Mouse (Mus musculus) forebrain, embryonic 16.5 days (tissue): ENCODE results near the gene Srp68. TPM values are rescaled to one million over a fixed set of nuclear protein-coding genes. Genes with fewer than 3 reads are reported as not detected.
A peak's percentile ranks its signal among the peaks of the same experiment; 100 is the strongest.

ENCODE experiments used
- ATAC-seq: fragments of 200-750 bp; cut with Nextera tagmentation; 2 replicates; pipeline ENCODE4 v1.8.0; 2017; ENCODE audit warnings: mild to moderate bottlenecking, moderate library complexity
- H3K27ac ChIP-seq: fragments of 300-500 bp; sonication (generic); 2 replicates; pipeline ENCODE4 v1.5.1; 2014; ENCODE audit warnings: low read length, control low read depth
- H3K27me3 ChIP-seq: fragments of 300-500 bp; sonication (generic); replicated peaks from 2 replicates; pipeline ENCODE4 v1.6.1; 2014; ENCODE audit warnings: low read length; ENCODE audit not compliant: control insufficient read depth, insufficient read depth
- H3K36me3 ChIP-seq: fragments of 300-500 bp; sonication (generic); 2 replicates; pipeline ENCODE4 v1.6.1; 2014; ENCODE audit not compliant: control insufficient read depth, insufficient read depth
- H3K4me1 ChIP-seq: fragments of 300-500 bp; sonication (generic); replicated peaks from 2 replicates; pipeline ENCODE4 v1.6.1; 2014; ENCODE audit warnings: low read length; ENCODE audit not compliant: control insufficient read depth, insufficient read depth
- H3K4me2 ChIP-seq: fragments of 300-500 bp; sonication (generic); 2 replicates; pipeline ENCODE4 v1.6.1; 2014; ENCODE audit warnings: mild to moderate bottlenecking, low read length, control low read depth
- H3K4me3 ChIP-seq: fragments of 300-500 bp; sonication (generic); replicated peaks from 2 replicates; pipeline ENCODE4 v1.5.1; 2014; ENCODE audit warnings: mild to moderate bottlenecking, low read length, control low read depth
- H3K9ac ChIP-seq: fragments of 300-500 bp; sonication (generic); replicated peaks from 2 replicates; pipeline ENCODE4 v1.6.1; 2014; ENCODE audit warnings: low read depth, low read length, control low read depth
- H3K9me3 ChIP-seq: fragments of 300-500 bp; sonication (generic); 2 replicates; pipeline ENCODE4 v1.6.1; 2016; ENCODE audit warnings: low read length; ENCODE audit not compliant: control insufficient read depth
- WGBS: fragments of 180-500 bp; shearing (Covaris S2); extraction: QIAGEN DNeasy Blood & Tissue Kit; methylation state at CpG from one replicate; pipeline ENCODE4 v1.1.7; 2014; 5-methylcytosine and 5-hydroxymethylcytosine counted together
- polyA plus RNA-seq: library from polyadenylated mRNA; unstranded; fragments of >200 nt; fragmentation: Nextera tagmentation; extraction: Ambion mirVana; gene quantifications from 2 replicates; pipeline ENCODE4 v1.2.1, GENCODE M21; 2015

Srp68 gene
- polyA plus RNA-seq, 1 experiment from 2014 or later: 64.1 TPM

DNA sequence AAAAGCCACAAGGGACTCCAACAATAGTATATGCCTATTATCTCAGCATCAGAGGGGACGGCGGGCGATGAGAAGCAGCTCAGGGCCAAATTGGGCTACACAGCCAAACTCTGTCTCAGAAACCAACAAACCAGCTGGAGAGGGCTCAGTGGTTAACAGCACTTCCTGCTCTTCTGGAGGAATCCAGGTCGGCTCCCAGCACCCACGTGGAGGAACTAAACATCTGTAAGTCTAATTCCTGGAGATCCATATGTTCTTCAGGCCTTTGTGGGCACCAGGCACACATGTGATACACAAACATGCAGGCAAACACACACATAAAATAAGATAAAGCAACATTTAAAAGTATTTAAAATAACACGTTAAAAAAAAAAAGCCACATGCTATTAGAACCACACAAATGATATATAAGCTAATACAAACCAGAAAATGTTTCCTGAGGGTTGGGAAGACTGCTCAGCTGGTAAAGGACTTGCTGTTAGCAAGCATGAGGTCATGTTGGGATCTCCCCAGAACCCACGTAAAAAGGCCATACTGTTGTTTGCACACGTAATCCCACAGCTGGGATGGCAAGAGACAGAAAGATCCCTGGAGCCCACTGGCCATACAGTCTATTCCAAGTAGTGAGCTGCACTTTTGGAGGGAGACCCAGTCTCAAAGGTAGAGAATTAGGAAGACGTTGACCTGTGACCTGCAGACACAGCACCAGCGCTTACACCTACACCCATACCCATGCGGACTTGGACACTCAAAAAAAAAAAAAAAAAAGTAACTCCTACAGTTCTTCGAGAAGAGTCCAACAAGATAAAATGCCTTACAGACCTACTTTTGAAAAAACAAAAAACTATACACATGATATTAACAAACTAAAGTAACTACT, 1.2 kb downstream of the Srp68 start:
- WGBS: 63% methylated on average over 12 of the region's 12 CpGs
- peaks cover 6% of the 10 kb centered on the region for H3K36me3 ChIP-seq
- H3K9ac ChIP-seq: peak overlapping the region; percentile 93
- ATAC-seq: no peak
- H3K4me3 ChIP-seq: peak overlapping the region; percentile 97
- no peaks in the 10 kb centered on the region for H3K9me3 ChIP-seq
- H3K4me1 ChIP-seq: peaks cover 29% of the 10 kb centered on the region
- peak overlapping the region; percentile 96 for H3K4me2 ChIP-seq
- no peak overlapping the region for H3K27ac ChIP-seq
- H3K27me3 ChIP-seq: no peaks in the 10 kb centered on the region

DNA sequence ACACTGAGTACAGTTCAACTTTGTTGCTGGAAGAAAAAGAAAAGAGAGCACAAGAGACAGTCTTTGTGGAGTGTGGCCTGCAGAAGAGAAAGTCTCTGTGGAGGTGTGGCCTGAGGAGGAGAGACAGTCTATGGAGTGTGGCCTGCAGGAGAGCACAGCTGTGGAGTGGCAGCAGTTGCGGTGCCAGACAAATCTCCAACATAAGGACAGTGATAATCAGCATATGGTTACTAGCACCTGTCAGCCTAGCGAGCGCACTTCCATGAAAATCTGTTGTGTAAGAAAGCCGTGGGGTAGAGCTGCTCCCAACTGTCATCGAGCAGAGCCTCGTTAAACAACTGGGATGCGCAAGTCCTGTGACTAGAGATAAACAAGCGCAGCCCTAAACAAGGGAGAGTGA, 4.5 kb downstream of the Srp68 start:
- no peak for ATAC-seq
- H3K4me1 ChIP-seq: peaks cover 25% of the 10 kb centered on the region
- H3K9me3 ChIP-seq: no peaks in the 10 kb centered on the region
- H3K36me3 ChIP-seq: peaks cover 18% of the 10 kb centered on the region
- no peak overlapping the region for H3K4me3 ChIP-seq
- H3K9ac ChIP-seq: no peak overlapping the region
- no peaks in the 10 kb centered on the region for H3K27me3 ChIP-seq
- H3K4me2 ChIP-seq: no peak overlapping the region
- H3K27ac ChIP-seq: no peak overlapping the region
- 73% methylated on average over 8 of the region's 8 CpGs for WGBS

GRCm38 (mm10) chr11:116268313-116268712, 5.7 kb downstream of the Srp68 start:
- H3K9me3 ChIP-seq: no peaks in the 10 kb centered on the region
- 96% methylated on average over 6 of the region's 6 CpGs for WGBS
- H3K4me1 ChIP-seq: peaks cover 21% of the 10 kb centered on the region
- H3K36me3 ChIP-seq: peaks cover 25% of the 10 kb centered on the region
- H3K4me2 ChIP-seq: no peak overlapping the region
- H3K27me3 ChIP-seq: no peaks in the 10 kb centered on the region
- no peak overlapping the region for H3K9ac ChIP-seq
- no peak overlapping the region for H3K27ac ChIP-seq
- no peak overlapping the region for H3K4me3 ChIP-seq
- ATAC-seq: no peak

- Histone ChIP-seq H3K4me2 (no peak overlapping the region), H3K27me3 (no peaks in the 10 kb centered on the region), H3K36me3 (peaks cover 30% of the 10 kb centered on the region), H3K4me3 (no peak overlapping the region), H3K4me1 (peaks cover 15% of the 10 kb centered on the region), H3K9me3 (no peaks in the 10 kb centered on the region), H3K27ac (no peak overlapping the region), H3K9ac (no peak overlapping the region)
- 86% methylated on average over 8 of the region's 8 CpGs for WGBS
- ATAC-seq: no peak
Measured at GRCm38 (mm10) chr11:116267637-116268036, 6.4 kb downstream of the Srp68 start.

GRCm38 (mm10) chr11:116265850-116266249, 8.2 kb downstream of the Srp68 start:
- ATAC-seq: no peak
- no peak overlapping the region for H3K4me3 ChIP-seq
- H3K27me3 ChIP-seq: no peaks in the 10 kb centered on the region
- H3K9me3 ChIP-seq: no peaks in the 10 kb centered on the region
- H3K4me1 ChIP-seq: peaks cover 4% of the 10 kb centered on the region
- H3K4me2 ChIP-seq: no peak overlapping the region
- 93% methylated on average over 4 of the region's 4 CpGs for WGBS
- H3K36me3 ChIP-seq: peaks cover 46% of the 10 kb centered on the region
- no peak overlapping the region for H3K9ac ChIP-seq
- no peak overlapping the region for H3K27ac ChIP-seq

DNA sequence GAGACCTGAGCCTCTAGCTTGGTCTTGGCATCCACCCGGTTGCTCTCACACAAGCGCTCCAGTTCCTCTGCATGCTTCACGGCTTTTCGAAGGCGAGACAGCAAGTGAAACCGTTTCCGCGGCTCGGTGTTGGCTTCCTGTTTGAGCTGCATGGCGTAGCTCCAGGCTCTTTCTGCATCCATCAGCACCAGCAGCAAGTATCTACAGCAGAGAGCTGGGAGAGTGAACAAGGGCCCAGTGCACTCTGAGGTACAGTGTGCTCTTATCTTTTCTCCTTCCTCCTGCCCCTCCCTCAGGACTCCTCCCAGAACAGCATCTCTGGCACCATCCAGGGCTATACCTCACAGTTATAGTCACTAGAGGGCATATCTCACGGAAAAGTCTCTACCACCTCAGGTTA, 8.7 kb downstream of the Srp68 start:
- peaks cover 51% of the 10 kb centered on the region for H3K36me3 ChIP-seq
- no peak for ATAC-seq
- peaks cover 4% of the 10 kb centered on the region for H3K4me1 ChIP-seq
- 75% methylated on average over 11 of the region's 11 CpGs for WGBS
- no peak overlapping the region for H3K4me3 ChIP-seq
- H3K27me3 ChIP-seq: no peaks in the 10 kb centered on the region
- H3K9ac ChIP-seq: no peak overlapping the region
- H3K27ac ChIP-seq: no peak overlapping the region
- no peak overlapping the region for H3K4me2 ChIP-seq
- no peaks in the 10 kb centered on the region for H3K9me3 ChIP-seq

DNA sequence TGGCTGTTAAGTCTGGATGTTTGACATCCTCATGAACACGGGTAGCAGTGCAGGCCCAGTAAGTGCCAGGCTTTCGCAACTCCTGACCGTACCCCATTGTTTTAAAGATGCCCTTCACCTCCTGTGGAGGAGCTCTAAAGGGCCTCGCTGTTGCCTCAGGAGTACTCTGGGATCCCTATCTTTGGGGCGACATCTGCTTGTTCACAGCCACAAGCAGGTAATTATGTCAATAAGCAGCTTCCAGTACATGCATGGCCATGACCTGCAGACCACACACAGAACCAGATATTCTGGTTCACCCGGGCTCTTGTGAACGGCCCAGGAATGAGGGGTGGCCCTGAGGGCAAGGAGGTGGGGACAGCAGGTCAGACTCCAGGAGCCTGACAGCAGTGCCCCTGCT, 13.8 kb downstream of the Srp68 start:
- H3K9me3 ChIP-seq: no peaks in the 10 kb centered on the region
- H3K9ac ChIP-seq: no peak overlapping the region
- H3K4me3 ChIP-seq: no peak overlapping the region
- H3K27ac ChIP-seq: no peak overlapping the region
- H3K27me3 ChIP-seq: no peaks in the 10 kb centered on the region
- no peaks in the 10 kb centered on the region for H3K4me1 ChIP-seq
- 90% methylated on average over 7 of the region's 7 CpGs for WGBS
- H3K4me2 ChIP-seq: no peak overlapping the region
- H3K36me3 ChIP-seq: peaks cover 55% of the 10 kb centered on the region
- ATAC-seq: no peak

DNA sequence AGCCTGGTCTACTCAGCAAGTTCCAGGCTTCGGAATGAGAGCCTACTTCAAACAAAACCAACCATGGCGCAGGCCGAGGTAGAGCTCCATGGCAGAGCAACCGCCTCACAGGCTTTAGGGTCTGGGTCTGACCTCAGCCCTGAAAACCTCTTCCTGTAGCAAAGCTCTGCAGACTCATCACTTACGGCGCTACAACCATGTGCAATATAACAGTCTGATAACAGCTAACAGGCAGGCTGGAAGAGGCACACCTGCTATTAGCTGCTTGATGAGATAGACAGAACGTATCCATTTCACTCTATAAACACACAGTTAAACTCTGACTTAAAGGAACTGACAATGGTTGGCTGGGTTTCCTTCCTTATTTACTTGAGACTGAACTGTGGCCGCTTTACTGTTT, 14.6 kb downstream of the Srp68 start:
- Histone ChIP-seq H3K9me3 (no peaks in the 10 kb centered on the region), H3K36me3 (peaks cover 55% of the 10 kb centered on the region), H3K27me3 (no peaks in the 10 kb centered on the region), H3K4me1 (no peaks in the 10 kb centered on the region), H3K4me3 (no peak overlapping the region), H3K27ac (no peak overlapping the region), H3K9ac (no peak overlapping the region), H3K4me2 (no peak overlapping the region)
- 90% methylated on average over 8 of the region's 8 CpGs for WGBS
- no peak for ATAC-seq

GRCm38 (mm10) chr11:116255982-116256675, 17.9 kb downstream of the Srp68 start:
- WGBS: 94% methylated on average over 9 of the region's 9 CpGs
- ATAC-seq: no peak
- Histone ChIP-seq H3K4me2 (no peak overlapping the region), H3K27ac (no peak overlapping the region), H3K36me3 (peaks cover 38% of the 10 kb centered on the region), H3K27me3 (no peaks in the 10 kb centered on the region), H3K9ac (no peak overlapping the region), H3K9me3 (no peaks in the 10 kb centered on the region), H3K4me1 (no peaks in the 10 kb centered on the region), H3K4me3 (no peak overlapping the region)
